In the genomic region with DNA sequence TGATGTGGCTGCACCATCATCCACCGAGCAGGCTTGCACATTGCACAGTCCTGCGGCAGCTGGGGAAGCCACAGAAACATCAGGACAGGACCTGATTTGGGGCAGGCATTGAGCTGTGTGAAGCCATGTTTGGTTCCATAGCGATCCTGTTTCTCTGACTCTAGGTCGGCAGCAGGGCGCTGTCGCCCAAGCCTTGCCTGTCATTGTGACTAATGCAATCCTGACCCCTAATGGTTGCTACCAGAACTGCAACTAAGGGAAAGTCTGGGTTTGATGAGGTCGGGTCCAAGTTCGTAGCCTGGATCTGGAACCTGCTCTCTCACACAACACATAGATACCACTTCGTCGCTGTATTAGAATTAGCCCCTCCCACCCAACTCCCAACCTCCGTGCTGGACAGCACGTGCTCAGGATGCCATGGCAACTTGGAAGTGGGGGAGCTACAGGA, we compare ENCODE assay signal across 8 mouse cellular contexts. TPM values are rescaled to one million over a fixed set of nuclear protein-coding genes. Genes with fewer than 3 reads are reported as not detected.
A peak's percentile ranks its signal among the peaks of the same experiment; 100 is the strongest.
DNase-seq lines count a peak whose midpoint lies in the region; ATAC-seq lines count a peak whose summit lies in the region.

No protein-coding gene starts in this region.

- no peaks in the 10 kb centered on the region for H3K4me1 ChIP-seq in hindbrain, embryonic 15.5 days (replicated peaks)

- H3K4me3 ChIP-seq in hindbrain, embryonic 15.5 days = no peak overlapping the region

- no peaks in the 10 kb centered on the region for H3K9me3 ChIP-seq in hindbrain, embryonic 15.5 days

- no peaks in the 10 kb centered on the region for H3K27me3 ChIP-seq in hindbrain, embryonic 15.5 days

- no peak overlapping the region for H3K4me2 ChIP-seq in hindbrain, embryonic 15.5 days

- DNase-seq in WW6 (ENCODE audit: low read depth, low spot score) = peak; percentile 75
- DNase-seq in cerebellum, postnatal 25 days = peak; percentile 71 to 87
- peak; percentile 79 for DNase-seq in gastrocnemius, adult 18-20 months (ENCODE audit: low spot score)
- peak; percentile 46 to 81 for DNase-seq in layer of hippocampus, postnatal 25 days (ENCODE audit: extremely low spot score in 1 of 2, low spot score in 1 of 2)
- peak; percentile 90 for DNase-seq in lung, postnatal 36 days
- peak; percentile 75 for DNase-seq in retina, postnatal 7 days (ENCODE audit: low read depth, low spot score)

- no peak overlapping the region for H3K27ac ChIP-seq in hindbrain, embryonic 15.5 days (replicated peaks)

- H3K36me3 ChIP-seq in hindbrain, embryonic 15.5 days = no peaks in the 10 kb centered on the region

- WGBS in hindbrain, embryonic 15.5 days = 7% methylated on average over 12 of the region's 12 CpGs

- no peak overlapping the region for H3K9ac ChIP-seq in hindbrain, embryonic 15.5 days

- peak; percentile 56; the same call in 1 of the 2 replicates for ATAC-seq in hindbrain, embryonic 15.5 days (ENCODE audit: low FRiP score, low read depth)
- no peak for ATAC-seq in activated CD4-positive, CD25-positive, alpha-beta regulatory T cell, adult 4 months

RNA-seq across cellular contexts. Expression of a gene that starts 7.4 kb away (rescaled TPM):
- total RNA-seq in gastrocnemius, adult 18-20 months (2021) = 1 to 10 TPM; 6.3 to 6.4 TPM
- polyA plus RNA-seq in hindbrain, embryonic 15.5 days (2015; fragmentation: Nextera tagmentation; extraction: Ambion mirVana) = 10.3 and 10.9 TPM in 2 replicates
- total RNA-seq in layer of hippocampus, postnatal 25 days (2021) = 10 to 100 TPM; 11.1 TPM
- polyA plus RNA-seq in activated CD4-positive, CD25-positive, alpha-beta regulatory T cell, adult 4 months (2017; shearing (Covaris generic)) = 10 to 100 TPM; 49.6 to 67.4 TPM

RNA-seq across cellular contexts. Expression of a gene that starts 19.9 kb away (rescaled TPM):
- total RNA-seq in gastrocnemius, adult 18-20 months (2021) = not detected
- polyA plus RNA-seq in hindbrain, embryonic 15.5 days (2015; fragmentation: Nextera tagmentation; extraction: Ambion mirVana) = 0.67 and 1.2 TPM in 2 replicates
- under 1 TPM; 0.09 to 0.10 TPM for total RNA-seq in layer of hippocampus, postnatal 25 days (2021)
- polyA plus RNA-seq in activated CD4-positive, CD25-positive, alpha-beta regulatory T cell, adult 4 months (2017; shearing (Covaris generic)) = under 1 TPM; 0.28 to 0.61 TPM

RNA-seq across cellular contexts. Expression of a gene that starts 21.7 kb away (rescaled TPM):
- not detected for total RNA-seq in gastrocnemius, adult 18-20 months (2021)
- polyA plus RNA-seq in hindbrain, embryonic 15.5 days (2015; fragmentation: Nextera tagmentation; extraction: Ambion mirVana) = 6.6 and 17.2 TPM in 2 replicates
- under 1 TPM in 1 of 2 experiments, not detected in 1; 0.39 TPM for total RNA-seq in layer of hippocampus, postnatal 25 days (2021)
- polyA plus RNA-seq in activated CD4-positive, CD25-positive, alpha-beta regulatory T cell, adult 4 months (2017; shearing (Covaris generic)) = not detected

RNA-seq across cellular contexts. Expression of a gene that starts 29.9 kb away (rescaled TPM):
- total RNA-seq in gastrocnemius, adult 18-20 months (2021) = not detected
- polyA plus RNA-seq in hindbrain, embryonic 15.5 days (2015; fragmentation: Nextera tagmentation; extraction: Ambion mirVana) = 0.05 TPM in 1 of 2 replicates, not detected in the other
- total RNA-seq in layer of hippocampus, postnatal 25 days (2021) = not detected
- 100 to 1,000 TPM; 203 to 239 TPM for polyA plus RNA-seq in activated CD4-positive, CD25-positive, alpha-beta regulatory T cell, adult 4 months (2017; shearing (Covaris generic))
